Mouse (Mus musculus) limb, embryonic 13.5 days (tissue): ENCODE results near the gene Sox5. TPM values are rescaled to one million over a fixed set of nuclear protein-coding genes. Genes with fewer than 3 reads are reported as not detected.

Source experiments
- ATAC-seq: fragments of 200-750 bp; cut with Nextera tagmentation; 2 replicates; pipeline ENCODE4 v1.8.0; 2017; ENCODE audit warnings: low read depth, moderate number of reproducible peaks, moderate TSS enrichment; ENCODE audit not compliant: low FRiP score
- H3K27ac ChIP-seq: fragments of 300-500 bp; sonication (generic); 2 replicates; pipeline ENCODE4 v1.5.1; 2015; ENCODE audit warnings: inconsistent platforms, mild to moderate bottlenecking, moderate library complexity
- H3K27me3 ChIP-seq: fragments of 300-500 bp; sonication (generic); 2 replicates; pipeline ENCODE4 v1.6.1; 2015; ENCODE audit warnings: mild to moderate bottlenecking, inconsistent platforms
- H3K36me3 ChIP-seq: fragments of 300-500 bp; sonication (generic); 2 replicates; pipeline ENCODE4 v1.6.1; 2015; ENCODE audit warnings: inconsistent platforms, mild to moderate bottlenecking, moderate library complexity
- H3K4me1 ChIP-seq: fragments of 300-500 bp; sonication (generic); 2 replicates; pipeline ENCODE4 v1.6.1; 2015; ENCODE audit warnings: inconsistent platforms
- H3K4me2 ChIP-seq: fragments of 300-500 bp; sonication (generic); replicated peaks from 2 replicates; pipeline ENCODE4 v1.6.1; 2015; ENCODE audit warnings: inconsistent platforms, mild to moderate bottlenecking, moderate library complexity
- H3K4me3 ChIP-seq: fragments of 300-500 bp; sonication (generic); 2 replicates; pipeline ENCODE4 v1.5.1; 2015; ENCODE audit warnings: moderate library complexity, mild to moderate bottlenecking, inconsistent platforms
- H3K9ac ChIP-seq: fragments of 300-500 bp; sonication (generic); 2 replicates; pipeline ENCODE4 v1.6.1; 2015; ENCODE audit warnings: mild to moderate bottlenecking, inconsistent platforms
- H3K9me3 ChIP-seq: fragments of 300-500 bp; sonication (generic); 2 replicates; pipeline ENCODE4 v1.6.1; 2016; ENCODE audit warnings: inconsistent platforms
- WGBS: fragments of 180-500 bp; shearing (Covaris S2); methylation state at CpG from one replicate; pipeline ENCODE4 v1.1.7; 2015; 5-methylcytosine and 5-hydroxymethylcytosine counted together
- polyA plus RNA-seq: library from polyadenylated mRNA; unstranded; fragments of >200 nt; fragmentation: Nextera tagmentation; extraction: Ambion mirVana; gene quantifications from 2 replicates; pipeline ENCODE4 v1.2.1, GENCODE M21; 2015

Sox5 gene
- polyA plus RNA-seq, 1 experiment from 2014 or later = 89.0 TPM

- H3K27me3 ChIP-seq = no peaks in the 10 kb centered on the region
- H3K4me2 ChIP-seq = no peak overlapping the region
- no peak overlapping the region for H3K27ac ChIP-seq
- no peaks in the 10 kb centered on the region for H3K36me3 ChIP-seq
- no peaks in the 10 kb centered on the region for H3K9me3 ChIP-seq
- H3K9ac ChIP-seq = no peak overlapping the region
- ATAC-seq = no peak
- H3K4me1 ChIP-seq = peaks cover 3% of the 10 kb centered on the region; the same call in 1 of the 2 replicates
- no peak overlapping the region for H3K4me3 ChIP-seq
Observed at GRCm38 (mm10) chr6:143987548-143987947, 794.2 kb downstream of the Sox5 start.

GRCm38 (mm10) chr6:143980131-143980530 is 801.6 kb downstream of the Sox5 start:
- no peak overlapping the region for H3K9ac ChIP-seq
- no peak for ATAC-seq
- no peaks in the 10 kb centered on the region for H3K9me3 ChIP-seq
- no peak overlapping the region for H3K4me2 ChIP-seq
- H3K27me3 ChIP-seq = no peaks in the 10 kb centered on the region
- peaks cover 4% of the 10 kb centered on the region for H3K4me1 ChIP-seq
- 92% methylated on average over 8 of the region's 8 CpGs for WGBS
- H3K36me3 ChIP-seq = no peaks in the 10 kb centered on the region
- 0 out of 2 replicates have a peak overlapping the region, but pooled peaks have one; percentile 15 for H3K27ac ChIP-seq
- no peak overlapping the region for H3K4me3 ChIP-seq

GRCm38 (mm10) chr6:143967724-143968400 is 813.9 kb downstream of the Sox5 start:
- WGBS = 78% methylated on average over 9 of the region's 9 CpGs
- Histone ChIP-seq H3K27ac (no peak overlapping the region), H3K4me1 (no peaks in the 10 kb centered on the region; the same call in 1 of the 2 replicates), H3K27me3 (no peaks in the 10 kb centered on the region), H3K36me3 (peaks cover 11% of the 10 kb centered on the region; the same call in 1 of the 2 replicates), H3K4me3 (no peak overlapping the region), H3K9me3 (no peaks in the 10 kb centered on the region), H3K9ac (no peak overlapping the region), H3K4me2 (no peak overlapping the region)
- ATAC-seq = no peak

- peaks cover 21% of the 10 kb centered on the region for H3K36me3 ChIP-seq
- no peak overlapping the region for H3K4me2 ChIP-seq
- peaks cover 15% of the 10 kb centered on the region for H3K4me1 ChIP-seq
- H3K27me3 ChIP-seq = no peaks in the 10 kb centered on the region
- H3K27ac ChIP-seq = no peak overlapping the region
- H3K4me3 ChIP-seq = no peak overlapping the region
- WGBS = 91% methylated on average over 11 of the region's 11 CpGs
- H3K9ac ChIP-seq = no peak overlapping the region
- H3K9me3 ChIP-seq = no peaks in the 10 kb centered on the region
- ATAC-seq = no peak
Observed at GRCm38 (mm10) chr6:143960487-143960886, 821.3 kb downstream of the Sox5 start.

- no peak for ATAC-seq
Observed at GRCm38 (mm10) chr6:143960081-143960480, 821.7 kb downstream of the Sox5 start.

GRCm38 (mm10) chr6:143958372-143958771 is 823.4 kb downstream of the Sox5 start:
- peaks cover 11% of the 10 kb centered on the region for H3K36me3 ChIP-seq
- 79% methylated on average over 7 of the region's 7 CpGs for WGBS
- no peak overlapping the region for H3K27ac ChIP-seq
- ATAC-seq = no peak
- no peak overlapping the region for H3K4me3 ChIP-seq
- no peak overlapping the region for H3K9ac ChIP-seq
- H3K9me3 ChIP-seq = no peaks in the 10 kb centered on the region
- H3K4me1 ChIP-seq = peaks cover 20% of the 10 kb centered on the region
- no peaks in the 10 kb centered on the region for H3K27me3 ChIP-seq
- H3K4me2 ChIP-seq = no peak overlapping the region

More at GRCm38 (mm10) chr6:143960081-143960480, 821.7 kb downstream of the Sox5 start:
- Histone ChIP-seq H3K9me3 (no peaks in the 10 kb centered on the region), H3K27ac (no peak overlapping the region), H3K36me3 (peaks cover 19% of the 10 kb centered on the region), H3K27me3 (no peaks in the 10 kb centered on the region), H3K4me1 (peaks cover 19% of the 10 kb centered on the region), H3K4me3 (no peak overlapping the region), H3K4me2 (no peak overlapping the region), H3K9ac (no peak overlapping the region)
- WGBS = 89% methylated on average over 8 of the region's 8 CpGs

- no peak for ATAC-seq
- WGBS = 85% methylated on average over 5 of the region's 5 CpGs
- H3K4me1 ChIP-seq = peaks cover 20% of the 10 kb centered on the region
Observed at GRCm38 (mm10) chr6:143957063-143957462, 824.7 kb downstream of the Sox5 start.

GRCm38 (mm10) chr6:143948553-143949308 is 833.0 kb downstream of the Sox5 start:
- no peaks in the 10 kb centered on the region for H3K9me3 ChIP-seq
- H3K9ac ChIP-seq = no peak overlapping the region
- WGBS = 77% methylated on average over 12 of the region's 12 CpGs
- no peaks in the 10 kb centered on the region for H3K27me3 ChIP-seq
- no peak overlapping the region for H3K4me3 ChIP-seq
- no peak for ATAC-seq
- H3K4me1 ChIP-seq = 0 out of 2 replicates have a peak, but pooled peaks cover 8% of the 10 kb centered on the region
- H3K36me3 ChIP-seq = no peaks in the 10 kb centered on the region
- H3K4me2 ChIP-seq = no peak overlapping the region
- no peak overlapping the region for H3K27ac ChIP-seq

More at GRCm38 (mm10) chr6:143957063-143957462, 824.7 kb downstream of the Sox5 start:
- H3K27me3 ChIP-seq = no peaks in the 10 kb centered on the region
- no peak overlapping the region for H3K27ac ChIP-seq
- no peak overlapping the region for H3K4me3 ChIP-seq
- H3K9me3 ChIP-seq = no peaks in the 10 kb centered on the region
- H3K4me2 ChIP-seq = no peak overlapping the region
- H3K36me3 ChIP-seq = peaks cover 11% of the 10 kb centered on the region
- H3K9ac ChIP-seq = no peak overlapping the region

- WGBS = 67% methylated on average over 4 of the region's 4 CpGs
- 0 out of 2 replicates have a peak, but pooled peaks cover 8% of the 10 kb centered on the region for H3K4me1 ChIP-seq
- H3K4me3 ChIP-seq = no peak overlapping the region
- no peak for ATAC-seq
- no peaks in the 10 kb centered on the region for H3K9me3 ChIP-seq
- H3K27ac ChIP-seq = no peak overlapping the region
- H3K4me2 ChIP-seq = no peak overlapping the region
- H3K36me3 ChIP-seq = no peaks in the 10 kb centered on the region
- no peak overlapping the region for H3K9ac ChIP-seq
- H3K27me3 ChIP-seq = no peaks in the 10 kb centered on the region
Observed at GRCm38 (mm10) chr6:143948071-143948470, 833.7 kb downstream of the Sox5 start.

GRCm38 (mm10) chr6:143943126-143943525 is 838.7 kb downstream of the Sox5 start:
- Histone ChIP-seq H3K4me2 (no peak overlapping the region), H3K9me3 (no peaks in the 10 kb centered on the region), H3K27ac (no peak overlapping the region; the same call in 1 of the 2 replicates), H3K27me3 (no peaks in the 10 kb centered on the region), H3K4me1 (no peaks in the 10 kb centered on the region), H3K36me3 (0 out of 2 replicates have a peak, but pooled peaks cover 3% of the 10 kb centered on the region), H3K4me3 (no peak overlapping the region), H3K9ac (no peak overlapping the region)
- ATAC-seq = no peak
- 88% methylated on average over 5 of the region's 5 CpGs for WGBS

GRCm38 (mm10) chr6:143941291-143941785 is 840.4 kb downstream of the Sox5 start:
- Histone ChIP-seq H3K4me2 (no peak overlapping the region), H3K4me3 (no peak overlapping the region), H3K9me3 (no peaks in the 10 kb centered on the region), H3K36me3 (0 out of 2 replicates have a peak, but pooled peaks cover 3% of the 10 kb centered on the region), H3K27me3 (no peaks in the 10 kb centered on the region), H3K4me1 (no peaks in the 10 kb centered on the region), H3K9ac (no peak overlapping the region), H3K27ac (no peak overlapping the region)
- 54% methylated on average over 8 of the region's 8 CpGs for WGBS
- no peak for ATAC-seq

- ATAC-seq = no peak
- Histone ChIP-seq H3K27me3 (peaks cover 3% of the 10 kb centered on the region; the same call in 1 of the 2 replicates), H3K4me2 (no peak overlapping the region), H3K9me3 (0 out of 2 replicates have a peak, but pooled peaks cover 4% of the 10 kb centered on the region), H3K27ac (no peak overlapping the region), H3K4me3 (no peak overlapping the region), H3K36me3 (peaks cover 8% of the 10 kb centered on the region; the same call in 1 of the 2 replicates), H3K9ac (no peak overlapping the region), H3K4me1 (peaks cover 14% of the 10 kb centered on the region)
- WGBS = 40% methylated on average over 6 of the region's 6 CpGs
Observed at GRCm38 (mm10) chr6:143923146-143923545, 858.6 kb downstream of the Sox5 start.
